Mouse (Mus musculus) splenic B cell, adult 2 months (primary cell): ENCODE data around the gene Dpep3.
"Not testable (repeated sequence)": the region's sequence is repeated elsewhere in the genome, so short reads cannot be mapped to it uniquely, and the experiment has no call there.

Experiments
- DNase-seq: peaks from one replicate; pipeline ENCODE4 v3.0.0-alpha.2; 2011; ENCODE audit warnings: low read depth, low spot score
- H3K27me3 ChIP-seq: 2 replicates; pipeline ENCODE4 v1.6.1; 2012; ENCODE audit warnings: mild to moderate bottlenecking, low read length, moderate library complexity, mixed read lengths; ENCODE audit not compliant: control insufficient read depth, poor library complexity, insufficient read depth, severe bottlenecking
- H3K36me3 ChIP-seq: 2 replicates; pipeline ENCODE4 v1.6.1; 2012; ENCODE audit warnings: mild to moderate bottlenecking, low read length, moderate library complexity, mixed read lengths; ENCODE audit not compliant: control insufficient read depth, poor library complexity, insufficient read depth, severe bottlenecking

Dpep3 gene

GRCm38 (mm10) chr8:105979325-105979724 lies at the start of gene Dpep3:
TSS of gene Dpep3 (minus strand) at chr8:105979429.
- Histone ChIP-seq H3K27me3 (no peaks in the 10 kb centered on the region), H3K36me3 (no peaks in the 10 kb centered on the region)
- no peak for DNase-seq

DNA sequence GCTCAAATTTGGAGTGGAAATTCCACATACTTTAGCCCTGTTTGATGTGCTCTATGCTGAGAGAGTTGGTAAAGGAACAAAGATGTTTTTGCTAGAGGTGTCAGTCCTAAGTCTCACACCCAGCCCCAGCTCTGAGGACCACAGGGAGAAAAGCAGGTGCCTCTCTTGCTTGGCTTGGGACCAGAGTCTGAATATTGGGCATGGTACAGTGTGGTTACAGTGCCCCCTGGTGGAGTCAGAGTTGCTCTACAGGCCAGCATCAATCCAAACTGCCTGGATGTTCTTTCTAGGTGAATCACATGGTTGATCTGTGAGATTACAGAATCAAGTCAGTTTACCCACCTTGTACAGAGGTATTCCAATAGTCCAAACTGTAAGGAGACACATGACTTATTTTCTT lies 43.3 kb upstream of the Dpep3 start:
- DNase-seq, result peak; percentile 90
- Histone ChIP-seq H3K27me3 (no peaks in the 10 kb centered on the region), H3K36me3 (no peaks in the 10 kb centered on the region)

DNA sequence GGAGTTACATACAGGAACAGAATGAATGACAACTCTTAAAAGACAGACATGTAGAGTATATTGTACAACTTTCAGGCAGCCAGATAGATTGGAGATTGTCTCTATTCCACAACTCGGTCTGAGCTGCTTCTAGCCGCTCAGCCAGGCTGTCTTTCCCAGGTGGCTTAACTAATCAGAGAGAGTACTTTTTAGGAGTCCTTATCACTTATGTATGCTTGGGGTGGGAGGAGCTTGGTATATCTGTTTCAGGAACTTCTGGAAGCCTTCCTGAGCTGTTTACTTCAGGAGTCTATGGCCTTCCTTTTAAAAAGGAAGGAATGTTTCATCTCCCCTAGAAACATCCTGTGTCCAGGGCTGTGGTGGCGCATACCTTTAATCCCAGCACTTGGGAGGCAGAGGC lies 38.8 kb upstream of the Dpep3 start:
- Histone ChIP-seq H3K27me3 (no peaks in the 10 kb centered on the region), H3K36me3 (no peaks in the 10 kb centered on the region)
- no peak for DNase-seq

DNA sequence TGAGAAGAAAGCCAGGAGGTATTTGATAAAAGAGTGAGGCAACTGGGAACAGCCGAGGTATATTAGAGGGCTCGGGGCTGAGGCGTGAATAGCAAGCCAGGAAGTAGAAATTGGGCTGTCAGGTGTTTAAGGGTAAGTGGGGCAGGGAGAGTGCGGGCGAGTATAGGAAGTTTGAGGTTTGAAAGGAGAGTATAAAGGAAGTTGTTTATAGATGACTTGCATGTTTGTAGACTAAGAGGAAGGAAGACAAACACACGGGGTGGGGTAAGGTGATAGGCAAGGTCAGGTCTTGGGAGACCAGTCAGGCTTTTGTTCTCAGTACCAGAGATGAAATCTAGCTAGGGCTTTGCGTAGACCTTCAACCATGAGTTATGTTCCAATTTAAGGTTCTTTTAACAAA lies 37.9 kb upstream of the Dpep3 start:
- Histone ChIP-seq H3K27me3 (no peaks in the 10 kb centered on the region), H3K36me3 (no peaks in the 10 kb centered on the region)
- peak; percentile 48 for DNase-seq

DNA sequence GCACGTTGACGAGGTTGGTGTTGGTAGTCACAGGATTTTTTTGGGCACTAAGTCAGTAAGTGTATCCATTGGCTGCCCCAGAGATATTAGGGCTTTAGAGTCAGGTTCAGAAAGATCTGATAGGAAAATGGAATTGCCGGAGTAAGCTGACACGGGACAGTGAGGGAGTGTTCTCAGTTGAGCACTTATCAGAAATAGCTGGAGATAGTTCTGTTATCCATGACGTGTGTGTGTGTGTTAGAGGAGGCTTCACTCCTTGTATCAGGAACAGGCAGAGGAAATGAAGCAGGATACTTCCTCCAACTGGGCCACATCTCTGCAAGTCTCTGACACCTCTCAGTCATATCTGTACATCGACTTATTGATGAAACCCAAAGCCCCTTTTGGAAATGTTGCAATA lies 37.1 kb upstream of the Dpep3 start:
- Histone ChIP-seq H3K36me3 (no peaks in the 10 kb centered on the region), H3K27me3 (no peaks in the 10 kb centered on the region)
- DNase-seq, result no peak

GRCm38 (mm10) chr8:106012203-106012602 lies 33.0 kb upstream of the Dpep3 start:
- not testable (repeated sequence) for H3K27me3 ChIP-seq, DNase-seq, H3K36me3 ChIP-seq

GRCm38 (mm10) chr8:106011643-106011986 lies 32.4 kb upstream of the Dpep3 start, which contains the start of gene Ddx28:
TSS of gene Ddx28 (minus strand) at chr8:106011882.
- Histone ChIP-seq H3K36me3 (no peaks in the 10 kb centered on the region), H3K27me3 (no peaks in the 10 kb centered on the region)
- DNase-seq, result no peak

DNA sequence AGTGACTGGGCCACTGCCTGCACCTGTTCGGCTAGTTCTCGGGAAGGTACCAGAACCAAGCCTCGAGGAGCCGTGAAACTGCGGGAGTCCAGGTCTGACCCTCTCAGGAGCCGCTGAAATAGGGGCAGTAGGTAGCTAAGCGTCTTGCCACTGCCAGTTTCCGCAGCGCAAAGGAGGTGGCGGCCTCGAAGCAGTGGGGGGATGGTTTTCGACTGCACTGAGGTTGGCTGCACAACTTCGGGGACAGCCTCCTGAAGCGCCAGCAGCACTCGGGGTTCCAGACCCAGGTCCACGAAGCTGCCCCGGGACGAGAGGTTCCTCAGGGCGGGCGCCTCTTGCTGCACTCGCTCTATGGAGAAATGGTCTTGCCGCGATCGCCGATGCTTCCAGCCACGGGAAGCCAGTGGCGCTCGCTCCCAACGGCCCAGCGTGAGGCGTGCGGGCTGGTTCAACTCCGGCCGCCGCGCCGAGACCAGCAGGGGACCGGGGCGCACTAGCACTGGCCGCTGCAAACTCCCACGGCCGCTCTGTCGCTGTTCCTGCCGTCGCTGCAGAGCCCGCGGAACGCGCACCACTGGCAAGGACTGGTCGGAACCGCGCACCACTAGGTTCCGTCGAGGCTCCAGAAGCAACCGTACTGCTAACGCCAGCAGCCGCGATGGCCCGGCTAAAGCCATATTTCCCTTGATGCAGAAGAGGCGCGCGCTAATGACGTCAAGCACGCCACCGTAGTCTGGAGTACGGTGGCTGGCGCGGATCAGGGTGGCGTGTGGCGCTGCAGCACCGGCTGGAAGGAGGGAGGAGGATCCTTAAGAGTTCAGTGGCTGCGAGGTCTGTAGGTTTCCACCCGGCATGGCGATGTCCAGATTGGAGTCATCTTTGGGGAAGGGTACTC lies 31.8 kb upstream of the Dpep3 start:
- H3K36me3 ChIP-seq, result no peaks in the 10 kb centered on the region
- peak; percentile 89 for DNase-seq

GRCm38 (mm10) chr8:106007891-106008290 lies 28.7 kb upstream of the Dpep3 start:
- not testable (repeated sequence) for H3K36me3 ChIP-seq, DNase-seq, H3K27me3 ChIP-seq

More for the DNA sequence above, 31.8 kb upstream of the Dpep3 start:
- H3K27me3 ChIP-seq, result no peaks in the 10 kb centered on the region

DNA sequence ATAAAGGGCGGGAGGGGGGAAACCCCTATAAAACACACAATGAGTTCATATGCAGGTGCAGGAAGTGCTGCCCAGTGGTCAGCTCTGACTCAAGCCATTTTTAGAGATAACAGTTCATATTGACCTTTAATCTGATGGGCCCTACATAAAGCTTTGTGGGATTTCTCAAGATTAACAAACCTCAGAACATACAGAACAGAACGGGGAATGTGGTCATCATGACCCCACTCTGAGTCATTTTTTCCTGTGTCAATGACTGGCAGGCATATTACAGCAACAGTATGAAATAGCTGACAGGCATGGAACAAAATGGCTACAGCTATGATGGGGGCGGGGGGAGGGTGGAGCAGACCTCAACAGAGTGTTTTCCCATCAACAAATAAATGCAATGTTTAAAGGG lies 27.9 kb upstream of the Dpep3 start:
- Histone ChIP-seq H3K27me3 (no peaks in the 10 kb centered on the region), H3K36me3 (no peaks in the 10 kb centered on the region)
- no peak for DNase-seq

- DNase-seq, result peak; percentile 26
- no peaks in the 10 kb centered on the region for H3K36me3 ChIP-seq
Observed at GRCm38 (mm10) chr8:106006413-106006812, 27.2 kb upstream of the Dpep3 start.

GRCm38 (mm10) chr8:106005875-106006274 lies 26.6 kb upstream of the Dpep3 start, which contains the start of gene Dpep2nb:
TSS of gene Dpep2nb (minus strand) at chr8:106005975.
- no peak for DNase-seq
- H3K36me3 ChIP-seq, result no peaks in the 10 kb centered on the region
- H3K27me3 ChIP-seq, result no peaks in the 10 kb centered on the region

More at GRCm38 (mm10) chr8:106006413-106006812, 27.2 kb upstream of the Dpep3 start:
- H3K27me3 ChIP-seq, result no peaks in the 10 kb centered on the region

- no peaks in the 10 kb centered on the region for H3K27me3 ChIP-seq
- DNase-seq, result no peak
- no peaks in the 10 kb centered on the region for H3K36me3 ChIP-seq
Observed at GRCm38 (mm10) chr8:106004538-106005207, 25.4 kb upstream of the Dpep3 start.

GRCm38 (mm10) chr8:106001908-106002307 lies 22.7 kb upstream of the Dpep3 start:
- no peaks in the 10 kb centered on the region for H3K36me3 ChIP-seq
- no peak for DNase-seq
- H3K27me3 ChIP-seq, result no peaks in the 10 kb centered on the region

- H3K36me3 ChIP-seq, result no peaks in the 10 kb centered on the region
- no peaks in the 10 kb centered on the region for H3K27me3 ChIP-seq
- no peak for DNase-seq
Observed at GRCm38 (mm10) chr8:105998971-105999370, 19.7 kb upstream of the Dpep3 start.
